Mouse (Mus musculus): ENCODE results near the gene 1810055G02Rik. TPM values are rescaled to one million over a fixed set of nuclear protein-coding genes. Genes with fewer than 3 reads are reported as not detected.

Gene 1810055G02Rik
- polyA plus RNA-seq, 1 experiment, result 24.8 TPM

DNA sequence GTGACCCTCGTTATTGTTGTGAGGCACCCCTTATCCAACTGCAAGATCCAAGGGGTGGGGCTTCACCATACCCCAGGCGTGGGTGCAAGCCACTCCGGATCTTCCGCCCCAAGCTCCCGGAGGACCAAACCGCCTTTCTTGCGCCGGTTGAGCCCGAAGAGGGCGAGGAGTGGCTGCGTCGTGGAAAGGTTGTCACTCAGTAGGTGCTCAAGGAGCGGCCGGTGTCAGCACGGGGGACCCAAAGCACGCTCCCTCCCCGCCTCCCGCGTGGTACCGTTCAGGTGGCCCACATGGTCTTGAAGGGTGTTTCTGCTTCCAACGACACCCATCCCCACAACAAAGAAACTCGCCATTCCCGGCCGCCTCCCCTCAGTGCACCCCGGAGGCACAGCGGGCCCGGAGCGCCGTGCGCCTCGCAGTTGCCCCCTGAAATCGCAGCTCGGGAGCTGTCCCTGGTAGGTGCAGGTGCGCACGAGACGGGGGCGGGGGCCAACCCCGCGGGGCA is 59.2 kb downstream of the 1810055G02Rik start, which contains the start of gene Kmt5b:
TSS of gene Kmt5b (plus strand) at position 146 of the 505 bp plus-strand sequence.
- Histone ChIP-seq H3K36me3 (ENCODE audit: control insufficient read depth, insufficient read depth, low read length) (no peaks in the 10 kb centered on the region), H3K27ac (ENCODE audit: control insufficient read depth, insufficient read depth, low read length) (peak within 1 kb of the TSS; percentile 91), H3K27me3 (ENCODE audit: control insufficient read depth, insufficient read depth, low read length) (no peaks in the 10 kb centered on the region), H3K4me3 (ENCODE audit: control insufficient read depth, insufficient read depth, low read length) (peak within 1 kb of the TSS; percentile 83), H3K4me1 (replicated peaks; ENCODE audit: control insufficient read depth, insufficient read depth, low read length) (peaks cover 12% of the 10 kb centered on the region)
- TF ChIP-seq POLR2A (IDR thresholded peaks at IDR 0.05; ENCODE audit: control insufficient read depth, extremely low read depth, insufficient read depth, low read length, poor library complexity) (peak; percentile 99), CTCF (IDR thresholded peaks at IDR 0.05; ENCODE audit: borderline replicate concordance, control insufficient read depth, extremely low read depth, insufficient read depth, low read length, poor library complexity) (no peak)
- under 1% methylated on average over 39 of the region's 39 CpGs for WGBS
- no peak for DNase-seq

Other genes with a start within 250 kb of the 1810055G02Rik start
- gene Ppp6r3, start 132.5 kb upstream of the 1810055G02Rik start, polyA plus RNA-seq (2012; rRNA removed), result 97.4 and 109 TPM in 2 replicates
- gene Lrp5, start 21.7 kb upstream of the 1810055G02Rik start, polyA plus RNA-seq (2012; rRNA removed), result 35.9 and 48.9 TPM in 2 replicates
- gene Kmt5b, start 59.1 kb downstream of the 1810055G02Rik start, polyA plus RNA-seq (2012; rRNA removed), result 32.9 and 43.6 TPM in 2 replicates
- gene Chka, start 143.5 kb downstream of the 1810055G02Rik start, polyA plus RNA-seq (2012; rRNA removed), result 39.1 and 44.2 TPM in 2 replicates
- gene Tcirg1, start 198.8 kb downstream of the 1810055G02Rik start, polyA plus RNA-seq (2012; rRNA removed), result 270 and 293 TPM in 2 replicates
- 287 and 340 TPM in 2 replicates for gene Ndufs8, start 204.5 kb downstream of the 1810055G02Rik start, polyA plus RNA-seq (2012; rRNA removed)
- gene Aldh3b1, start 221.5 kb downstream of the 1810055G02Rik start, polyA plus RNA-seq (2012; rRNA removed), result 10.2 and 11.7 TPM in 2 replicates
- gene Unc93b1, start 226.9 kb downstream of the 1810055G02Rik start, polyA plus RNA-seq (2012; rRNA removed), result 147 and 174 TPM in 2 replicates

Data from thymus, adult 2 months (tissue).